Mouse (Mus musculus) liver, adult 2 months (tissue): ENCODE results near the gene Cyp2a5. TPM values are rescaled to one million over a fixed set of nuclear protein-coding genes. Genes with fewer than 3 reads are reported as not detected.
A peak's percentile ranks its signal among the peaks of the same experiment; 100 is the strongest.
"Not testable (repeated sequence)": the region's sequence is repeated elsewhere in the genome, so short reads cannot be mapped to it uniquely, and the experiment has no call there.

ENCODE experiments used
- DNase-seq: peaks from one replicate; pipeline ENCODE4 v3.0.0-alpha.2; 2011; ENCODE audit warnings: low read depth, low spot score; ENCODE audit errors: extremely low read depth
- H3K27ac ChIP-seq: fragments of 200-500 bp; replicated peaks from 2 replicates; pipeline ENCODE4 v1.5.1; 2012; ENCODE audit warnings: low read depth, mild to moderate bottlenecking, control low read depth, inconsistent platforms, low read length; ENCODE audit not compliant: insufficient read depth
- H3K27me3 ChIP-seq: fragments of 200-500 bp; 2 replicates; pipeline ENCODE4 v1.6.1; 2012; ENCODE audit warnings: mild to moderate bottlenecking, moderate library complexity, low read length, inconsistent platforms; ENCODE audit not compliant: control insufficient read depth, insufficient read depth
- H3K36me3 ChIP-seq: fragments of 200-500 bp; 2 replicates; pipeline ENCODE4 v1.6.1; 2012; ENCODE audit warnings: low read length, inconsistent platforms; ENCODE audit not compliant: control insufficient read depth, insufficient read depth
- H3K4me1 ChIP-seq: fragments of 200-500 bp; 2 replicates; pipeline ENCODE4 v1.6.1; 2011; ENCODE audit warnings: low read length; ENCODE audit not compliant: control insufficient read depth, insufficient read depth
- H3K4me3 ChIP-seq: fragments of 200-500 bp; 2 replicates; pipeline ENCODE4 v1.5.1; 2011; ENCODE audit warnings: low read depth, mild to moderate bottlenecking, control low read depth, low read length, moderate library complexity; ENCODE audit not compliant: insufficient read depth
- H3K79me2 ChIP-seq: fragments of 200-500 bp; 2 replicates; pipeline ENCODE4 v1.6.1; 2012; ENCODE audit warnings: inconsistent platforms, mild to moderate bottlenecking, low read length, moderate library complexity; ENCODE audit not compliant: control insufficient read depth, insufficient read depth
- H3K9ac ChIP-seq: fragments of 200-500 bp; 2 replicates; pipeline ENCODE4 v1.6.1; 2012; ENCODE audit warnings: low read depth, mild to moderate bottlenecking, control low read depth, inconsistent platforms, low read length
- WGBS: fragments of 180-500 bp; shearing (Covaris S2); methylation state at CpG from one replicate; pipeline ENCODE4 v1.1.7; 2018; 5-methylcytosine and 5-hydroxymethylcytosine counted together
- polyA plus RNA-seq: library from polyadenylated mRNA; depleted of rRNA; stranded (reverse); fragments of >200 nt; gene quantifications from 2 replicates; pipeline ENCODE4 v1.2.3, GENCODE M21; 2012; rRNA removed
- total RNA-seq: library from RNA; depleted of rRNA; stranded (reverse); fragments of >200 nt; gene quantifications from 2 replicates; pipeline ENCODE4 v1.2.3, GENCODE M21; 2014; rRNA removed

The Cyp2a5 gene
- total and polyA plus RNA-seq, 2 experiments: 424 to 1,690 TPM

DNA sequence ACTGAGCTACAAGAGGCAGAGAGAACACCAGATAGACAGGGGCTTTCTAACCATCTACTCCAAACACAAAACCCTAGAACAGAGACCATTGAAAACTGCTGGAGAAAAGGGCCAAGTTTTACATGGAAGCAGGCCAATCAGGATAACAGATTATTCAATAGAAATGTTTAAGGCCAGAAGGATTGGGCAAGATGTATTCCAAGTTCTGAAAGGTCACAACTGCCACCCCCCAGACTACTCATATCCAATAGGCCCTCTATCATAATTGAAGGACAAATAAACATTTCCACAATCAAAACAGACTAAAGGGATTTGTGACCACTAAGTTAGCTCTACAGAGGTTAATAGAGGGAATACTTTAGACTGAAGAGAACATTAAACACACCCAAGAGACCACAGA lies 15.0 kb downstream of the Cyp2a5 start:
- not testable (repeated sequence) for DNase-seq, H3K79me2 ChIP-seq, H3K4me3 ChIP-seq, H3K4me1 ChIP-seq, H3K27me3 ChIP-seq, H3K36me3 ChIP-seq, H3K27ac ChIP-seq, H3K9ac ChIP-seq

DNA sequence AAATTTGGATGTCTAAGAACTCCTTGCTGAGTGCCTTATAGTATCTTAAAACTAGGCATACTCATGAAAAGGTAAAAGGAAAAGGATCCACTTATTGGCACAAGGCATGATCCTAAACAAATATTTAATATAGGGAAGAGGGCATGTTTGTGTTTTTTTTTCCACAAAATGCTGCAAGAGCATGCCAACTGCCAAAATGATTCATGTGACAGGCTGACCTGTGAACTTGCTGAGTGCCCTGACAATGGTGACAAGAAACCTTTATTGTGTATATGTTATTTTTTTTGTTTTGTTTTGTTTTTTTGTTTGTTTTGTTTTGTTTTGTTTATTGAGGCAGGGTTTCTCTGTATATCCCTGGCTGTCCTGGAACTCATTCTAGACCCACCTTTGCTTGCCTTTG lies 43.5 kb downstream of the Cyp2a5 start:
- H3K4me1 ChIP-seq, H3K4me3 ChIP-seq, H3K79me2 ChIP-seq, H3K36me3 ChIP-seq, H3K27me3 ChIP-seq, H3K27ac ChIP-seq, H3K9ac ChIP-seq: not testable (repeated sequence)
- DNase-seq: peak; percentile 93

- not testable (repeated sequence) for H3K27ac ChIP-seq, H3K9ac ChIP-seq, H3K4me3 ChIP-seq, H3K4me1 ChIP-seq, H3K79me2 ChIP-seq, H3K27me3 ChIP-seq, DNase-seq, H3K36me3 ChIP-seq
- 24% methylated on average over 3 of the region's 3 CpGs for WGBS
Measured at GRCm38 (mm10) chr7:26880600-26880999, 45.5 kb downstream of the Cyp2a5 start.

Other genes starting within 250 kb of the Cyp2a5 start
- gene Vmn1r185, start 216.8 kb upstream of the Cyp2a5 start, total RNA-seq: not detected in 2 replicates
- gene Vmn1r185, start 216.8 kb upstream of the Cyp2a5 start, polyA plus RNA-seq: not detected in 2 replicates
- gene Cyp2b23, start 148.9 kb upstream of the Cyp2a5 start, total RNA-seq: not detected in 2 replicates
- not detected in 2 replicates for gene Cyp2b23, start 148.9 kb upstream of the Cyp2a5 start, polyA plus RNA-seq
- not detected in 2 replicates for gene Cyp2b19, start 78.2 kb upstream of the Cyp2a5 start, total RNA-seq
- not detected in 2 replicates for gene Cyp2b19, start 78.2 kb upstream of the Cyp2a5 start, polyA plus RNA-seq
- 10.7 and 14.6 TPM in 2 replicates for gene Cyp2g1, start 26.4 kb upstream of the Cyp2a5 start, total RNA-seq
- gene Cyp2g1, start 26.4 kb upstream of the Cyp2a5 start, polyA plus RNA-seq: 7.6 and 8.5 TPM in 2 replicates
- 36.9 and 78.1 TPM in 2 replicates for gene Cyp2a22, start 104.1 kb downstream of the Cyp2a5 start, total RNA-seq
- gene Cyp2a22, start 104.1 kb downstream of the Cyp2a5 start, polyA plus RNA-seq: 27.6 and 96.1 TPM in 2 replicates
- gene Cyp2a12, start 193.8 kb downstream of the Cyp2a5 start, total RNA-seq: 815 and 1,006 TPM in 2 replicates
- gene Cyp2a12, start 193.8 kb downstream of the Cyp2a5 start, polyA plus RNA-seq: 590 and 699 TPM in 2 replicates